Mouse (Mus musculus): ENCODE measurements around the gene Calcrl.

DNA sequence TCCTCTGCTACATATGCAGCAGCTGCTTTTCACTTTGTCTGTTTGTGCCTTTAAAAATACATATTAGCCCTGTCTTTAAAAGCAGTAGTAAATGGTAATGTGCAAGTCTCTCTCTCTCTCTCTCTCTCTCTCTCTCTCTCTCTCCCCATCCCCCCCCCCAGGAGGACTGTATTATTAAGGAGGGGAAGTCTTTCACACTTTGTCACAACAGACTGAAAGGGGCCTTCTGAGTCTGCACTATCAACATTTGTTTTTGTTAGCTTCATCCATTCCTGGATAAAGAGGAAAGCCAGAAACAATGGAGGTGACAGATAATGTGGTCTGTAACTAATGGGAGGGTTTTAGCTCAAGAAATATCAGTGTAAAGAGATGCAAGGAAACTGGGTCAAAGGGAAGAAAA is 36.1 kb downstream of the Calcrl start:
- TF ChIP-seq CTCF (IDR thresholded peaks at IDR 0.05; ENCODE audit: borderline replicate concordance, extremely low read depth, insufficient read depth, insufficient read length) (no peak), POLR2A (IDR thresholded peaks at IDR 0.05; ENCODE audit: borderline replicate concordance, extremely low read depth, insufficient read depth, insufficient read length, poor library complexity, severe bottlenecking) (no peak)
